8 mouse cellular contexts compared by ENCODE assay signal in the genomic region with DNA sequence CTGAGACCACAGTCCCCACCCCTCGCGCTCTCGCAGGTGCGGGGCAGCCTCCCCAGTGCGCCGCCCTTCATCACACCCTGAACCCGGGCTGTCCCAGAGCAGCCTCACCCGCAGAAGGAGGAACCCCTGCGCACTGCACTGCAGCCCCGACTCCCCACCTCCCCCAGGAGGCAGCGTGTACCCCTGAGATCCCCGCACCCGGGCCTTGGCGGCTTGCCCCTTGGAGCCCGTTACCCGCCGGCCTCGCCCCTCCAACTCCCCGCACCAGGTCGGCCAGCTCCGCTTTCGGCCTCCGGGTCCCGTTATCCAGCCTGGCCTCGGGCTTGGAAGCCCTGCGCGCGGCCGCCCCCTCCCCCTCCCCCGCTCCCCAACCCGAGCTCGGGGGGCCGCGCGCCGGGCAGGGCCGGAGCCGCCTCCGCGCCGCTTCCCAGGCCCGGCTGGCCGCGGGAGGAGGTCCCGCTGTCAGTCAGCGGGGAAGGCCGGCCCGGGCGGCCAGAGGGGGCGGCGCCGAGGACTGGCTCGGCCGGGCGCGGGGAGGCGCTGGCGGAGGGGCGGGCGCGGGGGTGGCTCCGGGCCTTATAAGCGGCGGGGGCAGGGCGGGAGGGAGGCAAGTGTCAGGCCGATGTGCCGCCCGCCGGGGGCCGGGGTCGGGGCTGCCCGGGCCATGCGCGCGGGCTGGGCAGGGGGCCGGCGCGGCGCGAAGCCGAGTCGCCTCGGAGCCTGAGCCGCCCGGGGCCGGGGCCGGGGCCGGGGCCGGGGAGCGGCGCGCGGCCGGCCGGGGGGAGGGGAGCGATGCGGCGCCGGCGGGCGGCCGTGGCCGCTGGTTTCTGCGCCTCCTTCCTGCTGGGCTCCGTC. TPM values are rescaled to one million over a fixed set of nuclear protein-coding genes. Genes with fewer than 3 reads are reported as not detected.
DNase-seq lines count a peak whose midpoint lies in the region; ATAC-seq and TF ChIP-seq lines count a peak whose summit lies in the region.

Pkdcc (plus strand) TSS at position 619 of the 855 bp plus-strand sequence.

- peak within 1 kb of the TSS; percentile 94 for H3K27ac ChIP-seq in gastrocnemius, adult 2 months
- H3K27ac ChIP-seq in hindbrain, embryonic 15.5 days (replicated peaks), result peak within 1 kb of the TSS; percentile 86
- H3K27ac ChIP-seq in left cerebral cortex, adult 2 months, result peak within 1 kb of the TSS; percentile 85
- peak within 1 kb of the TSS; percentile 21 for H3K27ac ChIP-seq in macrophage

- no peak for TF ChIP-seq CTCF in gastrocnemius, adult 2 months (IDR thresholded peaks at IDR 0.05)
- no peak; the same call in 1 of the 2 replicates for TF ChIP-seq CTCF in left cerebral cortex, adult 2 months (IDR thresholded peaks at IDR 0.05)

- H3K79me2 ChIP-seq in macrophage (ENCODE audit: inconsistent target), result no peaks in the 10 kb centered on the region

- peak; percentile 87 for ATAC-seq in hindbrain, embryonic 15.5 days (ENCODE audit: low FRiP score, low read depth)

- 0 out of 2 replicates have a peak, but pooled peaks cover 3% of the 10 kb centered on the region for H3K27me3 ChIP-seq in hindbrain, embryonic 15.5 days

- H3K36me3 ChIP-seq in hindbrain, embryonic 15.5 days, result no peaks in the 10 kb centered on the region
- no peaks in the 10 kb centered on the region for H3K36me3 ChIP-seq in macrophage (ENCODE audit: inconsistent target)

- peak; percentile 7 for DNase-seq in WW6 (ENCODE audit: low read depth, low spot score)
- DNase-seq in cerebellum, postnatal 25 days, result peak; percentile 57 to 79
- DNase-seq in gastrocnemius, adult 2 months, result peak; percentile 98
- DNase-seq in left cerebral cortex, adult 2 months (ENCODE audit: extremely low spot score in 1 of 2, low spot score in 2 of 2), result peak; percentile 76 to 78
- DNase-seq in right cerebral cortex, adult 2 months (ENCODE audit: low spot score in 2 of 2), result peak; percentile 44 to 61
- DNase-seq in urinary bladder, postnatal 25 days (ENCODE audit: low spot score), result peak; percentile 81

- H3K4me1 ChIP-seq in hindbrain, embryonic 15.5 days (replicated peaks), result peaks cover 56% of the 10 kb centered on the region

- no peaks in the 10 kb centered on the region for H3K9me3 ChIP-seq in hindbrain, embryonic 15.5 days

- peak within 1 kb of the TSS; percentile 96 for H3K4me3 ChIP-seq in gastrocnemius, adult 2 months
- H3K4me3 ChIP-seq in hindbrain, embryonic 15.5 days, result peak within 1 kb of the TSS; percentile 83
- peak within 1 kb of the TSS; percentile 78 for H3K4me3 ChIP-seq in left cerebral cortex, adult 2 months
- H3K4me3 ChIP-seq in macrophage (ENCODE audit: inconsistent target), result peak within 1 kb of the TSS; percentile 35

- intact Hi-C loops in gastrocnemius, adult 2 months (cut with DNase I), result loop anchor here (1.0 to 5.0 kb wide), 2 partner anchors 58 to 113 kb away; no protein-coding TSS in a partner anchor
- intact Hi-C loops in left cerebral cortex, adult 2 months (cut with DNase I), result no loop called here

- peak within 1 kb of the TSS; percentile 98 for H3K4me2 ChIP-seq in hindbrain, embryonic 15.5 days

- 1% methylated on average over 41 of the region's 105 CpGs for WGBS in hindbrain, embryonic 15.5 days
- 2% methylated on average over 64 of the region's 105 CpGs for WGBS in macrophage (ENCODE audit: missing documents)

- H3K9ac ChIP-seq in hindbrain, embryonic 15.5 days, result peak within 1 kb of the TSS; percentile 94

RNA-seq across cellular contexts. Expression of gene Pkdcc, which starts in this region (rescaled TPM):
- total RNA-seq in gastrocnemius, adult 2 months (2021), result 100 to 1,000 TPM in 1 of 2 experiments, 10 to 100 TPM in 1; 96.3 to 115 TPM
- polyA plus RNA-seq in hindbrain, embryonic 15.5 days (2015; fragmentation: Nextera tagmentation; extraction: Ambion mirVana), result 5.7 and 7.1 TPM in 2 replicates
- 10 to 100 TPM; 13.6 to 15.1 TPM for total RNA-seq in left cerebral cortex, adult 2 months (2021)
- 10 to 100 TPM in 10 of 26 experiments, 1 to 10 TPM in 16; 1.9 to 21.1 (median 6.4) TPM for total RNA-seq in macrophage (2018; cell fraction: chromatin; rRNA removed)
- total RNA-seq in macrophage (2018; cell fraction: cytosol; rRNA removed), result 1 to 10 TPM; 1.2 to 9.1 (median 3.8) TPM
- total RNA-seq in macrophage (2018; cell fraction: nucleus; rRNA removed), result 10 to 100 TPM in 9 of 26 experiments, 1 to 10 TPM in 17; 2.1 to 17.7 (median 7.1) TPM
- polyA plus RNA-seq in macrophage (2018), result 4.2 to 8.3 TPM (median 4.4 TPM) in 3 replicates

Comparison
In these comparisons a context has a peak if more than half of its experiments do, and no peak if none do; other contexts are left out.
1. Peak in every context shown above with its lines: DNase-seq, ATAC-seq, H3K4me3 ChIP-seq and H3K27ac ChIP-seq.
2. RNA of gene Pkdcc (total RNA-seq): 96.3 to 115 TPM in gastrocnemius, adult 2 months; 13.6 to 15.1 TPM in left cerebral cortex, adult 2 months; every median in the first group is over 4 times any median in the second.
3. DNase-seq: peak in every context shown above with its lines; median percentile 98 in gastrocnemius, adult 2 months; 81 in urinary bladder, postnatal 25 days; 77 in left cerebral cortex, adult 2 months; 68 in cerebellum, postnatal 25 days; 52 in right cerebral cortex, adult 2 months; 7 in WW6.
4. H3K27ac ChIP-seq: peak in every context shown above with its lines; median percentile 94 in gastrocnemius, adult 2 months; 86 in hindbrain, embryonic 15.5 days; 85 in left cerebral cortex, adult 2 months; 21 in macrophage.
5. H3K4me3 ChIP-seq: peak in every context shown above with its lines; median percentile 96 in gastrocnemius, adult 2 months; 83 in hindbrain, embryonic 15.5 days; 78 in left cerebral cortex, adult 2 months; 35 in macrophage.